Mouse (Mus musculus): ENCODE results near the gene Pde12. TPM values are rescaled to one million over a fixed set of nuclear protein-coding genes. Genes with fewer than 3 reads are reported as not detected.

Pde12 gene
- polyA plus RNA-seq, 1 experiment from 2014 or later: 11.5 TPM

GRCm38 (mm10) chr14:26668371-26669291, 1.1 kb downstream of the Pde12 start:
- H3K4me3 ChIP-seq: peak overlapping the region; percentile 99
- peak overlapping the region; percentile 82 for H3K27ac ChIP-seq (replicated peaks)
- peak; percentile 49 for ATAC-seq (ENCODE audit: low read depth)
- H3K4me1 ChIP-seq (replicated peaks): peaks cover 35% of the 10 kb centered on the region
- peak overlapping the region; percentile 100 for H3K4me2 ChIP-seq
- WGBS: 2% methylated on average over 73 of the region's 73 CpGs
- peaks cover 24% of the 10 kb centered on the region for H3K36me3 ChIP-seq
- H3K27me3 ChIP-seq: 0 out of 2 replicates have a peak, but pooled peaks cover 6% of the 10 kb centered on the region
- H3K9ac ChIP-seq: peak overlapping the region; percentile 93
- H3K9me3 ChIP-seq: no peaks in the 10 kb centered on the region

- Histone ChIP-seq H3K4me1 (replicated peaks) (peaks cover 35% of the 10 kb centered on the region), H3K4me3 (peak overlapping the region; percentile 99), H3K36me3 (peaks cover 26% of the 10 kb centered on the region), H3K27me3 (0 out of 2 replicates have a peak, but pooled peaks cover 6% of the 10 kb centered on the region), H3K9ac (peak overlapping the region; percentile 93), H3K27ac (replicated peaks) (no peak overlapping the region), H3K9me3 (no peaks in the 10 kb centered on the region), H3K4me2 (peak overlapping the region; percentile 100)
- 37% methylated on average over 6 of the region's 6 CpGs for WGBS
- ATAC-seq (ENCODE audit: low read depth): no peak
Observed at GRCm38 (mm10) chr14:26667991-26668370, 1.7 kb downstream of the Pde12 start.

GRCm38 (mm10) chr14:26663851-26664250, 5.8 kb downstream of the Pde12 start:
- no peaks in the 10 kb centered on the region for H3K27me3 ChIP-seq
- H3K9me3 ChIP-seq: no peaks in the 10 kb centered on the region
- ATAC-seq (ENCODE audit: low read depth): no peak
- H3K4me3 ChIP-seq: no peak overlapping the region
- H3K4me2 ChIP-seq: no peak overlapping the region
- H3K4me1 ChIP-seq (replicated peaks): peaks cover 29% of the 10 kb centered on the region
- no peak overlapping the region for H3K9ac ChIP-seq
- 94% methylated on average over 2 of the region's 2 CpGs for WGBS
- H3K27ac ChIP-seq (replicated peaks): no peak overlapping the region
- H3K36me3 ChIP-seq: peaks cover 33% of the 10 kb centered on the region

- Histone ChIP-seq H3K27ac (replicated peaks) (no peak overlapping the region), H3K9me3 (no peaks in the 10 kb centered on the region), H3K4me2 (no peak overlapping the region), H3K4me3 (no peak overlapping the region), H3K36me3 (peaks cover 41% of the 10 kb centered on the region), H3K27me3 (no peaks in the 10 kb centered on the region), H3K4me1 (replicated peaks) (peaks cover 17% of the 10 kb centered on the region), H3K9ac (no peak overlapping the region)
- WGBS: 92% methylated on average over 2 of the region's 2 CpGs
- no peak for ATAC-seq (ENCODE audit: low read depth)
Observed at GRCm38 (mm10) chr14:26662488-26662887, 7.2 kb downstream of the Pde12 start.

GRCm38 (mm10) chr14:26662016-26662415, 7.7 kb downstream of the Pde12 start:
- WGBS: 89% methylated on average over 3 of the region's 3 CpGs
- ATAC-seq (ENCODE audit: low read depth): no peak
- Histone ChIP-seq H3K4me3 (no peak overlapping the region), H3K27me3 (no peaks in the 10 kb centered on the region), H3K9ac (no peak overlapping the region), H3K4me1 (replicated peaks) (peaks cover 12% of the 10 kb centered on the region), H3K9me3 (no peaks in the 10 kb centered on the region), H3K4me2 (no peak overlapping the region), H3K36me3 (peaks cover 46% of the 10 kb centered on the region), H3K27ac (replicated peaks) (no peak overlapping the region)

- 96% methylated on average over 1 of the region's 1 CpGs for WGBS
- H3K27ac ChIP-seq (replicated peaks): no peak overlapping the region
- H3K36me3 ChIP-seq: peaks cover 47% of the 10 kb centered on the region
Observed at GRCm38 (mm10) chr14:26660233-26660632, 9.4 kb downstream of the Pde12 start.

GRCm38 (mm10) chr14:26658178-26658577, 11.5 kb downstream of the Pde12 start:
- Histone ChIP-seq H3K4me2 (no peak overlapping the region), H3K9ac (no peak overlapping the region), H3K36me3 (peaks cover 50% of the 10 kb centered on the region), H3K27ac (replicated peaks) (no peak overlapping the region), H3K4me1 (replicated peaks) (no peaks in the 10 kb centered on the region), H3K4me3 (no peak overlapping the region), H3K27me3 (no peaks in the 10 kb centered on the region), H3K9me3 (no peaks in the 10 kb centered on the region)
- ATAC-seq (ENCODE audit: low read depth): no peak

More at GRCm38 (mm10) chr14:26660233-26660632, 9.4 kb downstream of the Pde12 start:
- ATAC-seq (ENCODE audit: low read depth): no peak
- no peak overlapping the region for H3K9ac ChIP-seq
- H3K9me3 ChIP-seq: no peaks in the 10 kb centered on the region
- no peaks in the 10 kb centered on the region for H3K27me3 ChIP-seq
- H3K4me3 ChIP-seq: no peak overlapping the region
- no peaks in the 10 kb centered on the region for H3K4me1 ChIP-seq (replicated peaks)
- H3K4me2 ChIP-seq: no peak overlapping the region

GRCm38 (mm10) chr14:26651901-26652300, 17.8 kb downstream of the Pde12 start:
- Histone ChIP-seq H3K27ac (replicated peaks) (no peak overlapping the region), H3K4me3 (no peak overlapping the region), H3K4me1 (replicated peaks) (peaks cover 4% of the 10 kb centered on the region; the same call in 1 of the 2 replicates), H3K36me3 (peaks cover 65% of the 10 kb centered on the region), H3K9ac (no peak overlapping the region), H3K9me3 (no peaks in the 10 kb centered on the region), H3K4me2 (no peak overlapping the region), H3K27me3 (no peaks in the 10 kb centered on the region)
- no peak for ATAC-seq (ENCODE audit: low read depth)

- H3K27me3 ChIP-seq: no peaks in the 10 kb centered on the region
- no peak overlapping the region for H3K4me2 ChIP-seq
Observed at GRCm38 (mm10) chr14:26647811-26648210, 21.9 kb downstream of the Pde12 start.

GRCm38 (mm10) chr14:26645989-26646650, 23.6 kb downstream of the Pde12 start:
- Histone ChIP-seq H3K9me3 (no peaks in the 10 kb centered on the region), H3K27ac (replicated peaks) (peak overlapping the region; percentile 61), H3K27me3 (no peaks in the 10 kb centered on the region), H3K4me2 (peak overlapping the region; percentile 43), H3K4me3 (0 out of 2 replicates have a peak overlapping the region, but pooled peaks have one; percentile 12), H3K4me1 (replicated peaks) (peaks cover 31% of the 10 kb centered on the region), H3K9ac (no peak overlapping the region), H3K36me3 (peaks cover 21% of the 10 kb centered on the region)
- 31% methylated on average over 5 of the region's 5 CpGs for WGBS
- ATAC-seq (ENCODE audit: low read depth): peak; percentile 76; the same call in 1 of the 2 replicates

More at GRCm38 (mm10) chr14:26647811-26648210, 21.9 kb downstream of the Pde12 start:
- peaks cover 24% of the 10 kb centered on the region for H3K4me1 ChIP-seq (replicated peaks)
- H3K36me3 ChIP-seq: peaks cover 33% of the 10 kb centered on the region
- no peak overlapping the region for H3K27ac ChIP-seq (replicated peaks)
- no peaks in the 10 kb centered on the region for H3K9me3 ChIP-seq
- H3K9ac ChIP-seq: no peak overlapping the region
- WGBS: 84% methylated on average over 2 of the region's 2 CpGs
- H3K4me3 ChIP-seq: no peak overlapping the region
- no peak for ATAC-seq (ENCODE audit: low read depth)

- WGBS: 72% methylated on average over 3 of the region's 3 CpGs
- no peak overlapping the region for H3K4me2 ChIP-seq
- H3K4me1 ChIP-seq (replicated peaks): peaks cover 51% of the 10 kb centered on the region
- no peak for ATAC-seq (ENCODE audit: low read depth)
- no peaks in the 10 kb centered on the region for H3K27me3 ChIP-seq
- H3K36me3 ChIP-seq: peaks cover 11% of the 10 kb centered on the region
- H3K9ac ChIP-seq: no peak overlapping the region
- no peaks in the 10 kb centered on the region for H3K9me3 ChIP-seq
- H3K4me3 ChIP-seq: no peak overlapping the region
- H3K27ac ChIP-seq (replicated peaks): no peak overlapping the region
Observed at GRCm38 (mm10) chr14:26643006-26643624, 26.6 kb downstream of the Pde12 start.

- no peak for ATAC-seq (ENCODE audit: low read depth)
Observed at GRCm38 (mm10) chr14:26639961-26640360, 29.7 kb downstream of the Pde12 start.

More at GRCm38 (mm10) chr14:26639961-26640360, 29.7 kb downstream of the Pde12 start:
- no peaks in the 10 kb centered on the region for H3K27me3 ChIP-seq
- peaks cover 45% of the 10 kb centered on the region for H3K4me1 ChIP-seq (replicated peaks)
- H3K9me3 ChIP-seq: no peaks in the 10 kb centered on the region
- H3K36me3 ChIP-seq: no peaks in the 10 kb centered on the region
- peak overlapping the region; percentile 98 for H3K9ac ChIP-seq
- WGBS: 48% methylated on average over 2 of the region's 2 CpGs
- H3K4me3 ChIP-seq: peak overlapping the region; percentile 87
- no peak overlapping the region; the same call in 1 of the 2 replicates for H3K27ac ChIP-seq (replicated peaks)
- peak overlapping the region; percentile 88 for H3K4me2 ChIP-seq
